Mouse (Mus musculus) brain, adult 10 weeks (tissue): ENCODE measurements around the gene 4933407L21Rik. TPM values are rescaled to one million over a fixed set of nuclear protein-coding genes. Genes with fewer than 3 reads are reported as not detected.

Experiments used
- polyA plus RNA-seq: library from polyadenylated mRNA; stranded (reverse); fragments of 350-450 nt; fragmentation: Illumina TruSeq; extraction: RNeasy Lipid Tissue Mini Kit (QIAGEN cat#74804); gene quantifications from one replicate; pipeline ENCODE4 v1.2.3, GENCODE M21; 2015; ENCODE audit warnings: low read depth, low replicate concordance

Gene 4933407L21Rik
- polyA plus RNA-seq, result 8.6 TPM

DNA sequence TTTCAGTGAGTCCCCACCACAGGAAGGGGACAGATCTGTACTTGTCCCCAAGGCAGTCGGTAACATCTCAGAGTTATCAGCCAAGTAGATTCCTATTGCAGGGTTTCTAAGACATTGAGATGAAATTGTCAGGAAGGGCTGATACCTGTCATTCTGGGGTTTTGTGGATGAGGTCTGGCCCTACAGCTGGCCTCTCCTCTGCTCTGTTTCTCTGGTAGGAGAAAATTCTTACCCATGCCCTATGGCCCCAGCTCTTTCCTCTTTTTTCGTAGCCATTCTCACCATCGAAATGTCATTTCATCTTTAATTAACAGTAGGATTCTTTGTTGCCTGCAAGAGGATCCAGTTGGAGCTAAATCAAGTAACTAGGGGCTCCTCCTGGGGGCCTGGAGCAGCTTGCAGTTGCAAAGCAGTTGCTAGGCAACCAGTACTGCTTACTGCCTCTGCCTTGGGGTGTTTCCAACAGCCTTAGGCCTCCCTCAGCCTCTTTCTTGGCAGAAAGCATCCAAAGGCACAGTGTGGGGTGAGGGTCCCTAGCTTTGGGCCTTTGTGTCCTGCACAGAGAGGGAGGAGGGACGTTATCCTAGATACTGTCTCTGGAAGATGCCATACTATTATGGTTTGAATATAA, at the start of gene 4933407L21Rik:
TSS of gene 4933407L21Rik (plus strand) at position 427 of the 631 bp plus-strand sequence.

DNA sequence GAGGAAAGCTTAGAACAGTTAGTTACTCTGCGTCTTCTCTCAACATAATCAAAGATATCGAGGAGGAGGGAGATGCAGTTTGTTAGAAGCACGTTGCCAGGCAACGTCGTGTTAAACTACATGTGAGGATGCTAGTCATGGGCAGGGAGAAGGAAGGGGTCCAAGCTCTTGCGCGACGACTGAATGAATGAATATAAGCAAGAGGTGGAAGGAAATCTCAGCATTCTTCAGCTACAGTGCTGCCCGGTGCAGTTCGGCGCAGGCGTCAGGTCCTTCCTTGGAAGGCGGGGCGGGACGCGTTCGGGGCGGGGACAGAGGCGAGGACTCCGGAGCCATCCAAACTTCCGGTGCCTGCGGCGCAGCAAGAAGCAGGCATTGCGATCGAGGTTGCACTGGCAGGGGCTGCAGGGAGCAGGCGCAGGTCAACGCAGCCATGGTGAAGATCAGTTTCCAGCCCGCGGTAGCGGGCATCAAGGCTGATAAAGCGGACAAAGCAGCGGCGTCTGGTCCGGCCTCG, 34.0 kb upstream of the 4933407L21Rik start, which contains the start of gene Itm2c:
TSS of gene Itm2c (plus strand) at position 51 of the 517 bp plus-strand sequence.

DNA sequence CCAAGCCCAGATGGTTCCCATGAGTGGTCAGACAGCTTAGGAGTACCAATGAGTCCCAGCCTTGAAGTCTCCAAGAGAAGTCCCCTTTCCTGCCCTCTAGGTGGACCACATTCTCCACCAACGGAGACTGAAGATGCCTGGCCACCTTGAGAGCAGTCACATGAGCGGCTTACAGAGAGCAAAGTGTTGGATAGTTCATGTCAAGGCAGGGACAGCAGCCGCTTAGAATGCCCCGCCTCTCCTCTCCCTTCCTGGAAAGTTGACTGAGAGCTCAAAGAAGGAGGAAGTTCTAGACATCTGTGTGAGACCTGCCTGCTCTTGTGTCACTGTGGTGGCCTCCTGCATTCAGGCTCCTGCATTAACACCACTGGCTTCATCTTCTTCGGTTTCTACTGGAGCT, 32.6 kb downstream of the 4933407L21Rik start, which contains the start of gene Gpr55:
TSS of gene Gpr55 (minus strand) at position 135 of the 400 bp plus-strand sequence.

Other genes starting within 250 kb of the 4933407L21Rik start
- gene A630001G21Rik, start 149.8 kb upstream of the 4933407L21Rik start, polyA plus RNA-seq, result 0.65 TPM
- gene Cab39, start 135.0 kb upstream of the 4933407L21Rik start, polyA plus RNA-seq, result 143 TPM
- gene Itm2c, start 34.2 kb upstream of the 4933407L21Rik start, polyA plus RNA-seq, result 732 TPM
- 0.19 TPM for gene Gpr55, start 32.5 kb downstream of the 4933407L21Rik start, polyA plus RNA-seq
- 0.58 TPM for gene Spata3, start 88.3 kb downstream of the 4933407L21Rik start, polyA plus RNA-seq
- 7.3 TPM for gene 2810459M11Rik, start 117.4 kb downstream of the 4933407L21Rik start, polyA plus RNA-seq
- gene Psmd1, start 135.9 kb downstream of the 4933407L21Rik start, polyA plus RNA-seq, result 123 TPM
- not detected for gene Htr2b, start 183.5 kb downstream of the 4933407L21Rik start, polyA plus RNA-seq
- gene Gm21972, start 205.2 kb downstream of the 4933407L21Rik start, polyA plus RNA-seq, result 1.1 TPM
- 29.8 TPM for gene Armc9, start 226.3 kb downstream of the 4933407L21Rik start, polyA plus RNA-seq